Mouse (Mus musculus): ENCODE results near the gene Bbs9. TPM values are rescaled to one million over a fixed set of nuclear protein-coding genes. Genes with fewer than 3 reads are reported as not detected.

The Bbs9 gene
- polyA plus RNA-seq, 1 experiment, result 12.7 TPM

GRCm38 (mm10) chr9:22593032-22593431, 117.5 kb downstream of the Bbs9 start:
- Histone ChIP-seq H3K27me3 (replicated peaks; ENCODE audit: control insufficient read depth, insufficient read depth, low read length) (no peaks in the 10 kb centered on the region), H3K4me1 (ENCODE audit: control insufficient read depth, insufficient read depth, low read length) (no peaks in the 10 kb centered on the region), H3K27ac (ENCODE audit: insufficient read depth, low read depth, low read length) (no peak overlapping the region), H3K4me3 (ENCODE audit: insufficient read depth, low read depth, low read length) (no peak overlapping the region), H3K36me3 (ENCODE audit: control insufficient read depth, insufficient read depth, low read length) (no peaks in the 10 kb centered on the region)
- no peak for DNase-seq
- TF ChIP-seq POLR2A (IDR thresholded peaks at IDR 0.05; ENCODE audit: low read depth, low read length), result no peak
- TF ChIP-seq CTCF (conservative IDR thresholded peaks at IDR 0.05; ENCODE audit: insufficient read depth, insufficient read length, low read depth, low read length), result no peak
- WGBS, result 96% methylated on average over 5 of the region's 5 CpGs

DNA sequence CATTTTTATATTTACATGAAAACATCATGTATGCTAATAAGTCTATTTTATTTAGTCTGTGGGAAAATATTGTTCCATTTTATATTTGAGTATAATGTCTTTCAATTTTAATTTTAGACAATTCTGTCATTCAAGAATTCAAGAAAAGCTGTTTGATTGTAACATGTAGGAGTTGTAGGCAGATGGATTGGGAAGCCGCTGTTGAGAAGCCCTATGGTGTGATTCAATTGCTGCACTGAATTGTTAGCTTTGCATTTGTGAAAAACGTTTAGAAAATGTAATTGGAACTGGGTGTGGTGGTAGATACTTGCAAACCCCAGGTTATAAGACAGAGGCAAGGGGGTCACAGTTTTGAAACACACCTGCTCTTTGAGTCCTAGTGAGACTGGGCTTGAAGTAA, 121.1 kb downstream of the Bbs9 start:
- no peak overlapping the region for H3K4me3 ChIP-seq (ENCODE audit: insufficient read depth, low read depth, low read length)
- no peaks in the 10 kb centered on the region for H3K4me1 ChIP-seq (ENCODE audit: control insufficient read depth, insufficient read depth, low read length)
- H3K36me3 ChIP-seq (ENCODE audit: control insufficient read depth, insufficient read depth, low read length), result no peaks in the 10 kb centered on the region
- no peaks in the 10 kb centered on the region for H3K27me3 ChIP-seq (replicated peaks; ENCODE audit: control insufficient read depth, insufficient read depth, low read length)
- H3K27ac ChIP-seq (ENCODE audit: insufficient read depth, low read depth, low read length), result no peak overlapping the region
- DNase-seq, result no peak
- TF ChIP-seq POLR2A (IDR thresholded peaks at IDR 0.05; ENCODE audit: low read depth, low read length) (no peak), CTCF (conservative IDR thresholded peaks at IDR 0.05; ENCODE audit: insufficient read depth, insufficient read length, low read depth, low read length) (no peak)
- WGBS, result 63% methylated on average over 2 of the region's 2 CpGs

DNA sequence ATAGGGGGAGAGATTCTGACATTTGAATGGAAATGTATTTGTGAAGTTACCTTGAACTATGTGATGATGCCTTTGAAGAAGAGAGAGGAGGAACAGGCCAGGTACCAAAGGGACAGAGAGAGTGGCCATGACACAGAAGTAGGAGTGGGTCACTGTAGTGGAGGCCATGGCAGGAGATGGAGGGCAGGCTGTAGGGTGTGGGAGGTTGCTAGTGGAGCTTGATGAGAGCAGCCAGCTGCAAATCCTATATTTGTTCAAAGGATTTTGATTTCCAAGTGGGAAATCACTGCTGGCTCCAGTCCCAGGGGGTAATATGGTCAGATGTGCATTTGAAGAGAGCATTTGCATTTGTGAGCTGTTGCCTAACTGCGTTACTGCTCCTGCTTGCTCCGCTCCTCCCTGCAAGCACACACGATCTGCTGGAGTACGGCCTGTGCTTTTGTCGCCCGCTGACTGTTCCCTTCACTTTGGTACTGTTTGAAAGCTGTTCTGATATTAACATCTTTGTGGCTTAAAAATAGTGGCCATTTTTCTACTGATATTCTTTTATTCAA, 137.8 kb downstream of the Bbs9 start:
- Histone ChIP-seq H3K4me1 (ENCODE audit: control insufficient read depth, insufficient read depth, low read length) (no peaks in the 10 kb centered on the region), H3K4me3 (ENCODE audit: insufficient read depth, low read depth, low read length) (no peak overlapping the region), H3K36me3 (ENCODE audit: control insufficient read depth, insufficient read depth, low read length) (no peaks in the 10 kb centered on the region), H3K27me3 (replicated peaks; ENCODE audit: control insufficient read depth, insufficient read depth, low read length) (0 out of 2 replicates have a peak, but pooled peaks cover 1% of the 10 kb centered on the region), H3K27ac (ENCODE audit: insufficient read depth, low read depth, low read length) (no peak overlapping the region)
- TF ChIP-seq POLR2A (IDR thresholded peaks at IDR 0.05; ENCODE audit: low read depth, low read length) (no peak), CTCF (conservative IDR thresholded peaks at IDR 0.05; ENCODE audit: insufficient read depth, insufficient read length, low read depth, low read length) (no peak)
- WGBS, result 88% methylated on average over 6 of the region's 6 CpGs
- DNase-seq, result no peak

DNA sequence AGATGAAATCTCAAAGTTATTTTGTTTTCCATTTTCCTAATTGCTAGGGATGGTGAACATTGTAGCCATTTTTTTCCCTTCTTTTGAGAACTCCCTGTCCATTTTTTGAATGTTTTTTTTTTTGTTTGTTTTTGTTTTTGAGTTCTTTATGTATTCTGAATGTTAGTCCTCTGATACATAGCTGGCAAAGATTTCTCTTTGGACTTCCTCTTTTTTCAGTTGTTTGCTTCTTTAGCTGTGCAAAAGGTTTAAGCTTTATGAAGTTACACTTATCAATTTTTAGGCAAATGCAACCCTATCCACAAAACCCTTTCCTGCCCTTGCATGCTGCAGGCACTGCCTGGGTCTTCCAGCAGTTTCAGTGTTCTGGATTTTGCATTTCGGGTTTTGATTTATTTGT, 143.7 kb downstream of the Bbs9 start:
- Histone ChIP-seq H3K27ac (ENCODE audit: insufficient read depth, low read depth, low read length) (no peak overlapping the region), H3K36me3 (ENCODE audit: control insufficient read depth, insufficient read depth, low read length) (no peaks in the 10 kb centered on the region), H3K4me1 (ENCODE audit: control insufficient read depth, insufficient read depth, low read length) (no peaks in the 10 kb centered on the region), H3K27me3 (replicated peaks; ENCODE audit: control insufficient read depth, insufficient read depth, low read length) (0 out of 2 replicates have a peak, but pooled peaks cover 1% of the 10 kb centered on the region), H3K4me3 (ENCODE audit: insufficient read depth, low read depth, low read length) (no peak overlapping the region)
- WGBS, result 91% methylated on average over 1 of the region's 1 CpGs
- DNase-seq, result no peak
- no peak for TF ChIP-seq POLR2A (IDR thresholded peaks at IDR 0.05; ENCODE audit: low read depth, low read length)
- no peak for TF ChIP-seq CTCF (conservative IDR thresholded peaks at IDR 0.05; ENCODE audit: insufficient read depth, insufficient read length, low read depth, low read length)

GRCm38 (mm10) chr9:22624966-22625365, 149.5 kb downstream of the Bbs9 start:
- WGBS, result 59% methylated on average over 9 of the region's 9 CpGs
- no peak for TF ChIP-seq POLR2A (IDR thresholded peaks at IDR 0.05; ENCODE audit: low read depth, low read length)
- TF ChIP-seq CTCF (conservative IDR thresholded peaks at IDR 0.05; ENCODE audit: insufficient read depth, insufficient read length, low read depth, low read length), result peak; percentile 52
- Histone ChIP-seq H3K27ac (ENCODE audit: insufficient read depth, low read depth, low read length) (no peak overlapping the region), H3K27me3 (replicated peaks; ENCODE audit: control insufficient read depth, insufficient read depth, low read length) (no peaks in the 10 kb centered on the region), H3K4me3 (ENCODE audit: insufficient read depth, low read depth, low read length) (no peak overlapping the region), H3K4me1 (ENCODE audit: control insufficient read depth, insufficient read depth, low read length) (no peaks in the 10 kb centered on the region), H3K36me3 (ENCODE audit: control insufficient read depth, insufficient read depth, low read length) (no peaks in the 10 kb centered on the region)
- DNase-seq, result peak; percentile 35

DNA sequence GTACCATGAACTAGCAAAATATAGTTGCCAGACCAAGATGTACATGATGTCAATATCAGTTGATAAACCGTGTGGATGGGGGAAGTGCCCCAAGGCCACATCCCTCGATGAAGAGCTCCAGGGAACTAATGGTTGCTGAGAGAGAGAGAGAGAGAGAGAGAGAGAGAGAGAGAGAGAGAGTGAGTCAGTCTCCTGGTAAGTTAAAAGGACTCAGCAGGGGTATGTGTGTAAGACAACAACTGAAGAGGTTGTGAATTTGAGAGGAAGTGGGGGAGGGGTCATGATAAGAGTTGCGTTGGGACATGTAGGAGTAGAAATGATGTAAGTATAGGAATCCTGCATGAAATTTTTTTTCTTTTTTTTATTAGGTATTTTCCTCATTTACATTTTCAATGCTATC, 150.5 kb downstream of the Bbs9 start:
- no peaks in the 10 kb centered on the region for H3K36me3 ChIP-seq (ENCODE audit: control insufficient read depth, insufficient read depth, low read length)
- H3K4me3 ChIP-seq (ENCODE audit: insufficient read depth, low read depth, low read length), result no peak overlapping the region
- H3K27me3 ChIP-seq (replicated peaks; ENCODE audit: control insufficient read depth, insufficient read depth, low read length), result no peaks in the 10 kb centered on the region
- no peaks in the 10 kb centered on the region for H3K4me1 ChIP-seq (ENCODE audit: control insufficient read depth, insufficient read depth, low read length)
- 90% methylated on average over 3 of the region's 3 CpGs for WGBS
- no peak for DNase-seq
- no peak overlapping the region for H3K27ac ChIP-seq (ENCODE audit: insufficient read depth, low read depth, low read length)
- TF ChIP-seq POLR2A (IDR thresholded peaks at IDR 0.05; ENCODE audit: low read depth, low read length) (no peak), CTCF (conservative IDR thresholded peaks at IDR 0.05; ENCODE audit: insufficient read depth, insufficient read length, low read depth, low read length) (no peak)

DNA sequence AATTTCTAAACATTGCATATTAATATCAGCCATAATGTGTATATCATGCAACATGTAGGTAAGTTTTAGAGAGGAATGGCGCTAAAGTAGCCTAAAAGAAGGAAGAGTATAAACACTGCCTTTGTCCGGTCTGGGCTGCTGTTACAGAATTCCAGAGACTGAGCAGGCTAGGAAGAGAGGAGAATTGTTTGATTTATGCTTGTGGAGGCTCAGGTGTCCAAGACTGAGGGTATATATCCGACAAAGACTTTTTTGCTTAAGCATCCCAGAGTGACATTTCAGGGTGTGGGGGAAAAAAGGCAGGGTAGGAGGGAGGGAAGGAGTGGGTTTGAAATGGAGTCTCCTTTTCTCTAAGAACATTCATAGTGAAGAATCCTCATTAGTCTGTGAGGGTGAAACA, 152.4 kb downstream of the Bbs9 start:
- H3K27me3 ChIP-seq (replicated peaks; ENCODE audit: control insufficient read depth, insufficient read depth, low read length), result no peaks in the 10 kb centered on the region
- TF ChIP-seq CTCF (conservative IDR thresholded peaks at IDR 0.05; ENCODE audit: insufficient read depth, insufficient read length, low read depth, low read length), result no peak
- TF ChIP-seq POLR2A (IDR thresholded peaks at IDR 0.05; ENCODE audit: low read depth, low read length), result no peak
- H3K4me1 ChIP-seq (ENCODE audit: control insufficient read depth, insufficient read depth, low read length), result no peaks in the 10 kb centered on the region
- 74% methylated on average over 3 of the region's 3 CpGs for WGBS
- no peak for DNase-seq
- no peak overlapping the region for H3K4me3 ChIP-seq (ENCODE audit: insufficient read depth, low read depth, low read length)
- H3K36me3 ChIP-seq (ENCODE audit: control insufficient read depth, insufficient read depth, low read length), result no peaks in the 10 kb centered on the region
- H3K27ac ChIP-seq (ENCODE audit: insufficient read depth, low read depth, low read length), result no peak overlapping the region
